Mouse (Mus musculus) layer of hippocampus, adult 9-10 months (tissue): ENCODE measurements around the gene Etnk1.

Experiments used
- DNase-seq: peaks from one replicate; pipeline ENCODE4 v3.0.0; 2022; ENCODE audit warnings: low spot score

Etnk1 gene

DNA sequence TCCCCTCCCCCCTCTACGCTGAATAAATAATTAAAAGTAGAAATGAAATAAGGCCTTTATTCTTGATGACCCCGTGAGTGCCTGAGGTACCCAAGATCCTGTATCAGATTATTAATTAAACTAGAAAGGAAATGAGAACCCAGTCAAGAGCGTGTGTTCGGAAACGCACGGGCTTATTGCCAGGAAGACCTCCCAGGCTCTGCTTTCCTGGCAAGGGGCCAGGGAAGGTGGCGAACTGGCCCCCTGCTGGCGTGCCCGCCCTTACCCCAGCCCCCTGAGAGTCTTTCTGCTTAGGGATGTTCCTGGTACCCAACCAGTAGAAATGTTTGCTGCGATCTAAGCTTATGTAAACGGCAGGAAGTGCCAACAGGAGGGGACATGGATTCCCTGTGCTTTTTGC lies 49.2 kb downstream of the Etnk1 start:
- no peak for DNase-seq

DNA sequence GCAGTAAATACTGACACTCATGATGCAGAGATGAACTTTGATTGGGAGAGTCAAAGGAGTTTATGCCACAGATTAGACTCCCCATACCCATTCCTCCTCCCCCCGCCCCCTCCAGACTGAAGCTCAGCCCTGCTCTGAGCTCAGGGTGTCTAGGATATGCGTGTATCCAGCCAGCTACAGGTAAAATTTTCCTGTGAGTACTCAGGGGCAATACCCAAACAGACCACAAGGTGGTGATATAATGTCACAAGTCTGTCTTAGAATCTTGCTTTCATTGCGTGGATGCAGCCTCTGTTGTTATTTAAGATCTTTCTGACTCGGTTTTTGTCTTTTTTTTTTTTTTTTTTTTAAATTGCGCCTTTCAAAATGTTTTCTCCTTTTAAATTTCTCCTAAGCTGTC lies 52.3 kb downstream of the Etnk1 start:
- peak; percentile 77 for DNase-seq

DNA sequence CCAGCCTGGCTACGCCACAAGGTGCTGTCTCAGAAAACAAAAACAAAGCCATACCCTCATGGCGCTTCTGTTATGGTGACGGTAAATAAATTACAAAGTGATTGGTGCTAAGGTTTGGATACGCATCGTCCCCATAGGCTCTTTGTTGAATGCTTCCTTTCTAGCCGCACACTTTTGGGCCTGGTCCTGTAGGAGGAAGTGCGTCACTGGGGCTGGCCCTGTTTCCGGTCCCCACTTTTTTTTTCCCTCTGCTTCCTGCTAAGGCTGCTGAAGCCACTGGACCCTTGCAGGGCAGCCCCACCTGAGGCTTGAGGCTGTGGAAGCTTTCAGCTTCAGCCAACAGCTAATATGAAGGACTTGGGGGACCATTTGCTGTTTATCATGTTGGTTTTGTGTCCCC lies 54.2 kb downstream of the Etnk1 start:
- no peak for DNase-seq

DNA sequence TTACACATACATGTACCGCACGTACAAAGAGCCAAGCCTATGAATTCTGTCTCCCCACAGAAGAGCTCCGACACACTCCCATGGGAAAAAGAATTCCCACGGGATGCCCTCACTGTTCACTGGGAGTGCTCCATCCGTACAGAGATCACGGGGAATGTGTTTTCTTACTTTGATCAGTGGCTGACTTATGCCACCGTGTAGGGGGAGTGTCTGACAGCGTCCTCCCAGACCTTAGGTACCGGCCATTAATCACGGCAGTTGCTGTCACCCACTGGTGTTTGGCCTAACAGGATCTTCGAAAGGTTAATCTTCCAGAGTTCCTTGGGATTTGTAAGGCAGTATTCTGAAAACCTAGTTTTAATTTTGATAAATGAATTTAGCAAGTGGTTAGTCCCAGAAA lies 57.0 kb downstream of the Etnk1 start:
- DNase-seq = no peak

DNA sequence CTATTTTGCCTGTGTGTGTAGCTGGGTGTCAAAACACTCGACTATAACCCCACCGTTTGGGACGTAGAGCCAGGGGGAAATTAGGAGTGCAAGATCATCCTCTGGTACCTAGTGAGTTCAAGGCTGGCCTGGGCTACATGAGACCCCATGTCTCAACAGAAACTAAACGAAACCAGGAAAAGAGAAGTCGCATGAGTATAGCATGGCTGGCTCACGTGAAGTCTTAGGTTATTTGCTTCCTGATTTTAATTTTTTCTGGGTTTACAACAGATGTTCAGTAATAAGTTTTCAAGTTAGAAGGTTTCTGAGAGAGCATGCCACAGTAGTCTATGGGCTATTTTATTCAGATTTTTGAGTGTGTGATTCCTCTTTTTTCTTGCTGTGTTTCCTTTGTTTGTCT lies 57.9 kb downstream of the Etnk1 start:
- no peak for DNase-seq

DNA sequence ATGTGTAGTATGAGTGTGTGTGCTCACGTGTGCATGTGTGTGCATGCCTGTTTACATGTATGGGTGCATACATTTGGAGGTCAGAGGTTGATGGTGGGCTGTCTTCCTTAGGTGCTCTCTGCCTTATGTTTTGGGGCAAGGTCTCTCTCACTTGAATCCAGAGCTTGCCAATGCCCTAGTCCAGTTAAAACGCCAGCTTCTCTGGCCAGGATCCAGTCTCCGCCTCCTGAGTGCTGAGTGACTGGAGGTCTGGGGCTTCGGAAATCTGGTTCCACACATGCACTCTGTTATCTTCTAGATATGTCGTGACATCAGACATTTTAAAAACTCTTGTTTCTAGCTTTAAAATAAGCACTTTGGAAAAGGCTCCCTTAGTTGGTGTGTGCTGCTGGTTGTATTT lies 61.7 kb downstream of the Etnk1 start:
- DNase-seq = no peak

DNA sequence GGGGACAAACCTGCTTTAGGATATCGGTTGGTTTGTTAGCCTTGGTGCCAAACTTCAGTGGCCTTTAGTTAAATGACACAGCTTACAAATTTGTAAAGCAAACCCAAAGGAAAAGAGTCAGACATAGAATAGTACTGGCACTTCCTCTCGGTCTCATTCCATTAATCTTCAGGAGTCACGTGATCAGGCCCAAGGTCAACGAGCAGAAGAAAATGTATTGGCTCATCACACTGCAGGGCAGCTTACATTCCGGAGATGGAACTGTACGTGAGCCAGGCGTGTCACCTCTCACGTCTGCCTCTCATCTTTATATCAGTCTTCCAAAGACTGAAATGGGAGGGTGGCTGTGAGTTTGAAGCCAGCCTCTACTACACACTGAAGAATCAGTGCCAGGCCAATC lies 62.9 kb downstream of the Etnk1 start:
- DNase-seq = no peak

DNA sequence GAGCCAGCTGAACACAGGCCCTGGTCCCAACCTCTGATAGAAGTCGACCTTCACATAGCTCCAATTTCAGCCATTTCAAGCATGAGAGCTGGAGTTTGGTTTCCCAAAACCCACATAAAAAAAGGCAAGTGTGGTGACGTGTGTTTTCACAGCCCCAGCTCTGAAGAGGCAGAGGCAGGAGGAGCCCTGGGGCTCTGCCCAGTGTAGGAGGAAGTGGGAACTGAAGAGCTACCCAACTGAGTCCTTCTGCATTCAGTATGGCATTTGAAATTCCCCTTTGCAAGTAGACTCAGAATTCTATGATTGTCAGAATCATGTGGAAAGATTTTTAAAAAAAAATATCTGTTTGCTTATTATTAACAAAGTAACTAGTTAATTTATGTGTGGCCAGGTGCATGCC lies 63.9 kb downstream of the Etnk1 start:
- no peak for DNase-seq

DNA sequence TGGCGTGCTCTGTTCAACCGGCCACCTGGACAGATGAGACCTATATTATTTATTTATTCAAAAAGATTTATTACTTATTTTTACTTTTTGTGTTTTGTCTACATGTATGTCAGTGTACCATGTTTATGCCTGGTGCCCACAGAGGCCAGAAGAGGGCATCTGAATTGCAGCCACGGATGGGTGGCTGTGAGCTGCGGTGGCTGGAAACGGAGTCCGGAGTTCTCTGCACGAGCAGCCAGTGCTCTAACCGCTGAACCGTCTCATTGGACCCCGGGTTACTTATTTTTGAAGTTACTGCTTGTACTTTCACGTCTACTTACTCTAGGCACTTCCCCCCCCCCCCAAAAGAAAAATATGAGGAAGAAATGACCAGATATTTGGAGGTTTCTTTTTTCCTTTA lies 65.7 kb downstream of the Etnk1 start:
- no peak for DNase-seq

DNA sequence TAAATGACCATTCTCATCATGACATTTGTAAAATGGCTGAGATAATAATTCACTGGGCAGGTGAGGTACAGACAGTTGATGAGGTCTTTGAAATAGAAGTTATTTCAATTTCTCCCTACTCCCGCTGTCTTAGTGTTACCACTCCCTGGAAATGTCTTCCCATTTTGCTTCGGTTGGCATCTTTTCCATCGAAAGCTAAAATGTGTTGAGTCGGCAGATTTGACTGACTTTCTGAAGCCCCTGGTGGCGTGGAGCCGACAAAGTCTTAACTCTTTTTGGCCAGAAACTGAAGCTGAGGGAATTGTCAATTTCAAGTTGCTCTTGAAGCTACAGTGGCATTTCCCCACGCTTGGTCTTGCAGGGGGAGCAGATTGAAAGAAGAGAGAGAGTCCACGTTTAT lies 67.8 kb downstream of the Etnk1 start:
- no peak for DNase-seq

DNA sequence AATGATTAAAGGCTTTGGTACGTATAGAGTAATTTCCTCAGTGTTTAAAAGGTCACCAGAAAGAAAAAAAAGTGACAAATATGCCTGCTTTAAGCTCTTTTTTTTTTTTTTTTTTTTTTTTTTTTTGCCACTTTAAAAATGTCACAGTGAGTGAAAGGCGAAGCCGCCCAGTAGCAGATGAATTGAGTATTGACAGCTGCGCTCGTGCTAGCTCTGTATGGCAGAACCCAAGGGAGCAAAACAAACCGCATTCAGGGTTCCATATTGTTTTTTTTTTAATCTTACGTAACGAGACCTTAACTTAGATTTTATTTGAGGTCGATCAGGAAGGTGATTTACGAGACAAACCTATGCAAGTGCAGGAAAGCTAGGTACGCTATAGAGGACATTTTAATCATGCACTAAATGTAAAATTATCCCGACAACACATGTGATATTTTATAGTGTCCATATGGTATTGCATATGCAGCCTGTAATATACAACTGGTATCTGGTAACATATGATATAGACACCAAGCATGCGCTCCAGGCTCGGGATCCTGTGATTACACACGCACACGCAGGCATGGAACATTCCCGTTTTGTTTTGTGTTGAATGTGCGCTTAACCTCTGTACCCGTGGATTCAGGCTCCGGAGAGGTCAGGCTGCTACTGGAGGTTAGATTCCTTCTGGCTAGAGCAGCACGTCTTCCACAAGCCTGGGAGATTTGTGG lies 72.5 kb downstream of the Etnk1 start:
- DNase-seq = no peak

DNA sequence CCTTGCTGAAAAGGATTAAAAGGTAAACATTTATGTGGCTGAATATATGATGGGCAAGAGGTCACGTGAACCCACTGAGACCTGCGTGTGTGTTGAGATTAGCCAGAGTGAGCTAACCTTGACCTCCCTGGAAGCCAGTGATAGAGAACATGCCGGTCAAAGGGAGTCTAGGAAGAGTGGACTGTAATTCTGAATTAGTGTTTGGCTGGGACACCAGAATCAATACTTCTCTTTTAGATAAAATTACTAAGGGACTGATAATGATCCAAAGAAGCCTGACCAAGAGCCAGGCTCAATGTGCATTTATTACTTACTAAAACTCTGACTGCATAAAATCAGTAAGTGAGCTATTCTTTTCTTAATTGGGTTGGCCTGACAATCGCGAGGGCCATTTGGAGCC lies 76.2 kb downstream of the Etnk1 start:
- DNase-seq = no peak

DNA sequence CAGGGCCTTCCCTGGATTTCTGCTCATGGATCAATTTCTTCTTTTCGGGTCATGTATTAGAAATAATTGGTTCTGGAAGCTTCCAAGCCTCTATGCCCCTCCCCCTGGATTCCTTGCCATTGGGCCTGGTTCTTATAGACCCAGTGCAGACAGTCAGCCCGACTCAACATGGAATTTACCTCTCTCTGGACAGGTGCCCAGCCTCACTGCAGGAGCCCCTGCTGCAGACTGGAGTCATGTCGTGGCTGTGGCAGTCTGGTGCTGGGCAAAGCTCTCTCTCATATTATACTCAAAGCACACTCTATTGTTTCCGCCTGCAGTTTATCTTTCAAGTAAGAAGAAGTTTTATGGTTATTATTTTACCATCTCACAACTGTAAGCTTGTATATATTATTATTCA lies 90.9 kb downstream of the Etnk1 start:
- no peak for DNase-seq

DNA sequence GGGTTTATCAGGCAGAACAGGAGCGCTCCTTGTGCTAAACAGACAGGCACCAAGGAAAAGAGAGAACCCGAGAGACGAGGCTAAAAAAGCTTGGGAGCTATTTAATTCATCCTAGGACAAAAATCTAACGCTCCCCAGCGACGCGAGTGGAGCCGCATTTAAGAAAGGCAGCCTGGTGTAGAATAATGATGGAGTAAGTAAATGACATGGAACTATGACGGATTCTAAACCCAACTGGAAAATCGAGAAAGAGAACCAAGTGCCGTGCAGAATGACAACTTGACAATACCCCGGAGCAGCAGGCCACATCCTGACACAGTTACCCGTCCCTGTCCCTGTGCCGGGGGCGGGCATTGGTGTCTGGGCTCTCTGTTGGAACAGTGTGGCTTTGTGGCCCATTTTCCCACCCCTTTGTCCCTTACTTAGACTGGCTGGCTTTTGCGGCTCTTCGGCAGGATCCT lies 92.2 kb downstream of the Etnk1 start:
- no peak for DNase-seq

DNA sequence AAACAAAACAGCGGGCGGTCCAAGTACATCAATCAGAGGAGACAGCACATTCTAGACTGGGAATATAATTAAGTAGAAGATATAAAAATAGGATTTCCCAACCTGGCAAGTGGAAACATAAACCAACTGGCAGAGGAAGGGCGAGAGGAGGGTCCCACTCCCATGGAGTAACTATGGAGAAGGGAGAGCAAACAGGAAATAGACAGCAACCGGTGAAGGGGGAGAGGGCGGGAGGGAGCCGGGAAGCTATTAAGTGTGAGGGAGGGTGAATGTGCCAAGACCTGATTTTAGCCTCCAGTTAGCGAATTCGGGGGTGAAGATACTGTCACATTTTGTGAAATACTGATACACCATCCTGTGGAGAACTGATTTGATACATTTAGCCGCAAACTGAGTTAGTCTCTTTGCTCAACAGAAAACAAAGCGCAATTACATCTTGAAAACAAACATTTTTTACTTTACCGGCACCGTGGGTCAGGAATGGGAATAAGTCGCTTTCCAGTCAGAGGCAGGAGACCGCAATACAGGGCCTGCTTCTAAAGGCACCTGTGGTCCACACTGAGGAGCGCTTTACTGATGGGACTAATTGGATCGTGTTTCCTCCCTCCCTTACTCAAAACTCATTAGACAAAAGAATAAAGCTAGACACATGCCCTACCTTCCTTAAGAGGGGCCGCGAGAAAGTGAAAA lies 93.0 kb downstream of the Etnk1 start:
- DNase-seq = no peak

DNA sequence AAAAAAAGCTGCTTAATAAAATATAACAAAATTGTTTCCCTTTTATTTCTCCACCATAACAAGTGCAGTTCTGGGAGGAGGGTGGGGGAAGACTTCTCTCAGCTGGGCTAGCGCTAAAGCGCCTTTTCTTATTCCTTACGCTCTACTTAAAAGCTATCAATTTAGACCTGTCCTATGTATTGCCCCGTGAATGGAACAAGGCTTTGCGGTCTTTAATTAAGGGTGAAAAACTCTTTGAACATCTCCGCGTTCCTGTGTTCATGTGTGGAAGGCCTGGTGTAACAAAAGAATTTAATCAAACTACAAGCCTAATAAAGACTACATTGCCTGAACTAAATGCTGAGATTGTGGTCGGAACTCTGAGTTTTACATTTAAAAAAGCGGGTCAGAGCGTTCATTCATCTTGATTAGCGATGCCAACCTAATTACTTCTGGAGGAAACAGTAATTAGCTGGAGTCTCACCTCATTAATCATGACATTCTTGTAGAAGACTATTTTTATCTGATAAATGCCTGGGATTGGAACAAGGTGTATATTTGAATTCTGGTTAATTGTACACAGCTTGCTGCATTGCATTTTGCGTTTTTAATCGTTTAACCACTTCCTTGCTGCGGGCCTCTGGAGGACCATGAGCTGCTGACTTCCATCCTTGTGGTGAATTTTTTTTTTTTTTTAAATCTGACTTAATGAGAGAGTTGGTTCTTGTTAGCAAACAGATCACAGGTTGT lies 93.7 kb downstream of the Etnk1 start:
- no peak for DNase-seq

DNA sequence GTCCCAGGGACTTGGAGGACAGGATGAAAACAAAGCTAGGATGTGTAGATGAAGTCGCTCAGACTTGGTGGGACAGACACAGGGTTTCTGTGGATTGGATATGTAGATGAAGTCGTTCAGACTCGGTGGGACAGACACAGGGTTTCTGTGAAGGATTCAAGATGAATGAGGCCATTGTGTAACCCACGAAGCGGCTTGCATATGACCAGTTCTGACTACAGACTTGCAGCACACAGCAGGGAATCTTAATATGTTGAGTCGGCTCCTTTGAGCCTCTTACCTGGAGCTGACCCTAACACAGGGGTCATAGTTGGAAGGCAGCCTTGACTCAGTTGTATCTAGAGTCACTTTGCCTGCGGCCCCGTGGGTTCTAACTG lies 94.3 kb downstream of the Etnk1 start:
- no peak for DNase-seq

DNA sequence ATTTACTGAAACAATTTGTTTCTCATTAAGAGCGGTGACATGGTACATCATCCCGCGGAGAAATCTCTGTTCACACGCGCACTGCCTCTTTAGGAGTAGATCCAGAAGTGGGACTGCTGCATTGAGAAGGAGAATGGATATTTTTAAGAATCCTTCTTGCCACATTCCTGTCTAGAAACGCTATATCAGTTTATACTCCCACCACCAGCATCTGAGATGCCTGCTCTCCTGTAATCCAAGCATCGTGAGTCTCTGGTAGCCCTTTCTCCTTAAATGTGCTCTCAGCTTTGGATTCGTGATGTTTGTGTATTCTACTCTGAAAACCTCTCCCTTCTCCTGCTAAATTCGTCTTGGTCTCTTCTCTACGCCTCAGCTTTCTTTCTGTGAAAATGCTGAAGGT lies 98.5 kb downstream of the Etnk1 start:
- DNase-seq = no peak

DNA sequence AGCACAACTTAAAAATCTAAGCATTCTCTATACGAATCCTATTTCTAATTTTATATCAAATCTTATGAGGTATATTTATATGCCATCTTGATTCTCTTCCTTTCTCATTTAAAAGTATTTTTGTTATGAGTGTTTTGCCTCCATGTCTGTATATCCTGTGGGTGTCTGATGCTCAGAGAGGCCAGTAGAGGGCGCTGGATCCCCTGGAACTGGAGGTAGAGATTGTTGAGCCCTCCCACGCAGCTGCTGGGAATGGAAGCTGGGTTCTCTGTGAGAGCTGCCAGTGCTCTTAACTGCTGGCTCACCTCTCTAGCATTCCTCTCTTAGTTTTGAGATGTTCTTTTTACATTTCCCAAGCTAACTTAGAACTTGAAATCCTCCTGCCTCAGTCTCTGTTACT lies 112.2 kb downstream of the Etnk1 start:
- DNase-seq = no peak
